Mouse (Mus musculus) erythroblast, embryonic 14.5 days (primary cell): Measurements from ENCODE around the gene Inpp5a.

Experiments
- GATA1 ChIP-seq: IDR thresholded peaks from 2 replicates; pipeline ENCODE4 v1.6.1; 2012; ENCODE audit warnings: low read length, inconsistent platforms, mixed read lengths
- TAL1 ChIP-seq: IDR thresholded peaks from 3 replicates; pipeline ENCODE4 v1.6.1; 2012; ENCODE audit warnings: low read length, inconsistent platforms, mixed read lengths

DNA sequence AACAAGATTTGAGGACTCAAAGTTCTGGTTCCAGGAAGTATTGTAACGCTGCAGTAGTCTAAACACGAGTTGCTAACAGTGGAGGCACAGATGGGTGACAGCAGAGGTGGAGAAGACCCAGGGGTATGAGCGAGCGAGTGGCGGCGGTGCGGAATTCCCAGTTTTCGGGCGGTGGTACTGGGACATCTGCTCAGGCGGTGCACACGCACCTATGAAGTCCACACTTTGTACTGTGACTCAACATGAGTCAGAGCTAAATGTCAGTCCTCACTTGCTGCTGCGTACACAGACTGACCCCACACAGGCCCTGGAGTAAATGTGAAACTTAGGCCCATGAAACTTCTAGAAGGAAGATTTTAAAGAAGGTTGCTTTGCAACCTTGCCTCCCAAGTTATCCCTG, 72.4 kb downstream of the Inpp5a start:
- no peak for TF ChIP-seq GATA1
- TF ChIP-seq TAL1 = no peak
